Comparison of ENCODE assay signal across 10 mouse cellular contexts in the genomic region with DNA sequence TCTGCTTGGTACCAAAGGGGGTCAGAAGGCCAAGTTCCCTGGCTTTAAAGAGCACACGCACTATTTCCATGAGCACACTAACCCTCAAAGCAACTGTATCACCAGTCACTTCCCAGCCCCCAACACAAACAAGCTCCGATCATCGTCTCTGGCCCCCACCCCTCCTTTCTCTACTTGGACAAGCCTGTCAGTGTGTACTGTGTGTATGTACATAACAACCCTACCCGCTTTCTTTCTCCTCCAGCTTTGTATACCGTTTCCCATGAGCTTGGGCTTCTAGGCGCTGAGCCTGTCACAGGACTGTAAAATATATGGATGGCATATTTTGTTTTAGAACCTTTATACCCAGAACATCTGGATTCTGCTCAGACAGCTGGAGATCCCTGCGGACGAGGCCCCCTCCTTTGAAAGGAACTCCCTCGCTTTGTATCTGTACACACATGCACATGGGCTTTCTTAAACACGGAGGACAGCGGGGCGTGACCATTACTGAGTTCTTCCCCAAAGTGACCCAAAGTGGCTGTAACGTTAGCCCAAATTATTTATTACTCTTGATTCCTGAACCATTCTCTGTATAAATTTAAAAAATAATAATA.
A peak's percentile ranks its signal among the peaks of the same experiment; 100 is the strongest.
DNase-seq lines count a peak whose midpoint lies in the region; ATAC-seq and TF ChIP-seq lines count a peak whose summit lies in the region.
"Had no signal": no experiment of that assay in that cellular context is flagged by ENCODE, and none has a peak within 500 bp of the region (broad histone marks: within the 10 kb centered on the region; RNA-seq: fewer than 3 reads in every experiment).

No protein-coding gene starts in this region.

- H3K9me3 ChIP-seq in forebrain, embryonic 14.5 days (replicated peaks; ENCODE audit: control insufficient read depth, low read length), result no peaks in the 10 kb centered on the region
- no peaks in the 10 kb centered on the region for H3K9me3 ChIP-seq in forebrain, embryonic 10.5 days
- no peaks in the 10 kb centered on the region for H3K9me3 ChIP-seq in lung, embryonic 16.5 days (ENCODE audit: control insufficient read depth, low read length)
- no peaks in the 10 kb centered on the region for H3K9me3 ChIP-seq in hindbrain, postnatal 0 days (ENCODE audit: low read length)
- H3K9me3 ChIP-seq: heart, embryonic 12.5 days had no signal

- H3K9ac ChIP-seq in forebrain, embryonic 14.5 days (ENCODE audit: low read length), result no peak overlapping the region
- H3K9ac ChIP-seq in lung, embryonic 16.5 days (ENCODE audit: low read length), result no peak overlapping the region
- H3K9ac ChIP-seq in hindbrain, postnatal 0 days (replicated peaks; ENCODE audit: low read length), result no peak overlapping the region
- H3K9ac ChIP-seq: heart, embryonic 12.5 days had no signal

- H3K4me1 ChIP-seq in forebrain, embryonic 14.5 days (ENCODE audit: control insufficient read depth, insufficient read depth, low read length), result peaks cover 11% of the 10 kb centered on the region; the same call in 1 of the 2 replicates
- H3K4me1 ChIP-seq in forebrain, embryonic 10.5 days, result peaks cover 39% of the 10 kb centered on the region
- peaks cover 45% of the 10 kb centered on the region for H3K4me1 ChIP-seq in lung, embryonic 16.5 days (replicated peaks; ENCODE audit: control insufficient read depth, insufficient read depth, low read length)
- H3K4me1 ChIP-seq in hindbrain, postnatal 0 days (ENCODE audit: insufficient read depth, low read length), result peaks cover 10% of the 10 kb centered on the region

- no peak for TF ChIP-seq CTCF in hindbrain, postnatal 0 days (IDR thresholded peaks at IDR 0.05; ENCODE audit: low read depth)

- H3K4me2 ChIP-seq in forebrain, embryonic 14.5 days (ENCODE audit: low read length), result no peak overlapping the region
- H3K4me2 ChIP-seq in lung, embryonic 16.5 days (ENCODE audit: low read depth, low read length), result peak overlapping the region; percentile 17; the same call in 1 of the 2 replicates
- H3K4me2 ChIP-seq in hindbrain, postnatal 0 days (ENCODE audit: low read depth, low read length), result peak overlapping the region; percentile 0; the same call in 1 of the 2 replicates
- H3K4me2 ChIP-seq: heart, embryonic 12.5 days had no signal

- no peak for DNase-seq in forebrain, embryonic 14.5 days (ENCODE audit: low spot score)
- DNase-seq in forebrain, embryonic 10.5 days (ENCODE audit: extremely low spot score, low spot score), result no peak
- DNase-seq in lung, postnatal 4 days, result no peak
- DNase-seq in hindbrain, postnatal 0 days (ENCODE audit: low spot score), result no peak
- DNase-seq in splenic B cell, adult 2 months (ENCODE audit: low read depth, low spot score), result peak; percentile 29
- no peak for DNase-seq in adrenal gland, adult 18-20 months (ENCODE audit: low spot score in 2 of 2)
- no peak for DNase-seq in adrenal gland, postnatal 36 days
- DNase-seq: kidney, adult 8-10 months had no signal

- H3K27ac ChIP-seq in forebrain, embryonic 14.5 days (ENCODE audit: low read depth, low read length), result no peak overlapping the region
- no peak overlapping the region for H3K27ac ChIP-seq in forebrain, embryonic 10.5 days
- H3K27ac ChIP-seq in lung, embryonic 16.5 days (ENCODE audit: low read length), result peak overlapping the region; percentile 81
- no peak overlapping the region for H3K27ac ChIP-seq in hindbrain, postnatal 0 days

- WGBS in forebrain, embryonic 14.5 days, result 72% methylated on average over 13 of the region's 13 CpGs
- WGBS in forebrain, embryonic 10.5 days, result 77% methylated on average over 13 of the region's 13 CpGs
- WGBS in lung, embryonic 16.5 days, result 33% methylated on average over 13 of the region's 13 CpGs
- 62% methylated on average over 13 of the region's 13 CpGs for WGBS in hindbrain, postnatal 0 days

- no peaks in the 10 kb centered on the region for H3K27me3 ChIP-seq in forebrain, embryonic 14.5 days (replicated peaks; ENCODE audit: control insufficient read depth, insufficient read depth, low read length)
- peaks cover 63% of the 10 kb centered on the region for H3K27me3 ChIP-seq in forebrain, embryonic 10.5 days (ENCODE audit: poor library complexity, severe bottlenecking)
- H3K27me3 ChIP-seq in lung, embryonic 16.5 days (ENCODE audit: control insufficient read depth, insufficient read depth, low read depth, low read length), result no peaks in the 10 kb centered on the region
- no peaks in the 10 kb centered on the region for H3K27me3 ChIP-seq in hindbrain, postnatal 0 days (ENCODE audit: insufficient read depth, low read length)
- no peaks in the 10 kb centered on the region for H3K27me3 ChIP-seq in splenic B cell, adult 2 months (ENCODE audit: control insufficient read depth, insufficient read depth, low read length, poor library complexity, severe bottlenecking)

- ATAC-seq in forebrain, embryonic 14.5 days, result peak; percentile 51; the same call in 1 of the 2 replicates
- peak; percentile 39 for ATAC-seq in lung, embryonic 16.5 days (ENCODE audit: low read depth)
- ATAC-seq in hindbrain, postnatal 0 days, result no peak

- no peak overlapping the region for H3K4me3 ChIP-seq in forebrain, embryonic 14.5 days (ENCODE audit: low read depth, low read length)
- H3K4me3 ChIP-seq in forebrain, embryonic 10.5 days, result no peak overlapping the region
- no peak overlapping the region for H3K4me3 ChIP-seq in lung, embryonic 16.5 days (ENCODE audit: low read length)
- no peak overlapping the region for H3K4me3 ChIP-seq in hindbrain, postnatal 0 days (ENCODE audit: low read length)
- H3K4me3 ChIP-seq: heart, embryonic 12.5 days had no signal

- no peaks in the 10 kb centered on the region for H3K36me3 ChIP-seq in forebrain, embryonic 14.5 days (ENCODE audit: control insufficient read depth, insufficient read depth, low read length)
- H3K36me3 ChIP-seq in forebrain, embryonic 10.5 days (replicated peaks), result no peaks in the 10 kb centered on the region
- H3K36me3 ChIP-seq in lung, embryonic 16.5 days (ENCODE audit: control insufficient read depth, insufficient read depth, low read length), result no peaks in the 10 kb centered on the region
- no peaks in the 10 kb centered on the region for H3K36me3 ChIP-seq in hindbrain, postnatal 0 days (ENCODE audit: insufficient read depth, low read length)
- H3K36me3 ChIP-seq in splenic B cell, adult 2 months (ENCODE audit: control insufficient read depth, insufficient read depth, low read length, poor library complexity, severe bottlenecking), result no peaks in the 10 kb centered on the region
- H3K36me3 ChIP-seq: heart, embryonic 12.5 days had no signal
